Mouse (Mus musculus) adrenal gland, adult 18-20 months (tissue): ENCODE results near the gene Tnfsf15. TPM values are rescaled to one million over a fixed set of nuclear protein-coding genes. Genes with fewer than 3 reads are reported as not detected.
A peak's percentile ranks its signal among the peaks of the same experiment; 100 is the strongest.

ENCODE experiments used
- DNase-seq, 2 experiments: peaks; one replicate each; pipeline ENCODE4 v3.0.0; 2021 to 2022; ENCODE audit warnings: low spot score in 2 of 2
- total RNA-seq, 2 experiments: library from RNA; stranded (reverse); gene quantifications; 1 replicate in 1 of 2; 2 replicates in 1 of 2; pipeline ENCODE4 v1.2.3; 2021

Tnfsf15 gene
- total RNA-seq, 2 experiments from 2014 or later: 0.33 to 0.48 TPM

DNA sequence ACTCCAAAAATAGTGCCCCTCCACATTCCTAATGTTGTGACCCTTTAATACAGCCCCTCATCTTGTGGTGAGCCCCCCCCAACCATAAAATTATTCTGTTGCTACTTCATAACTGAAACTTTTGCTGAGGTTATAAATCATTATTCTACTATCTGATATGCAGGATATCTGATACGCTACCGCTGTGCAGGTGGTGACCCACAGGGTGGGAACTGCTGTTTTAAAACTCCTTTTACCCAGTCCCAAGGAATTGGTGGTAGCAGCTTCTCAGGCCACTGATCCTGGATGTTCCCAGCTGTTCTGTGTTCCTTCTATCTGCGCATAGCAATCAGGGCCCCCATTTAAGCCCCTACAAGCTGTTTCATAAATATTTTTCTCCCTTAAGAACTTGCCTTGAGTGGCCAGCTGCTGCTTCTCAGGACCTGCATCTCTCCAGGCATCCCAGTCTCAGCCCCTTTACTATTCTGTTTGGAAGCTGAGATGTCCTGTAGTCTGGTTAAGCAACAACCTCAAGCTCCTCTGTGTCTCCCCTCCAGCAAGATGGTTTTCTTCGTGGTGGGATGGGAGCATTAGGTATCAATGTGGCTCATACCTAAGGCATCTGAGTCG lies 2.0 kb downstream of the Tnfsf15 start:
- DNase-seq: no peak

DNA sequence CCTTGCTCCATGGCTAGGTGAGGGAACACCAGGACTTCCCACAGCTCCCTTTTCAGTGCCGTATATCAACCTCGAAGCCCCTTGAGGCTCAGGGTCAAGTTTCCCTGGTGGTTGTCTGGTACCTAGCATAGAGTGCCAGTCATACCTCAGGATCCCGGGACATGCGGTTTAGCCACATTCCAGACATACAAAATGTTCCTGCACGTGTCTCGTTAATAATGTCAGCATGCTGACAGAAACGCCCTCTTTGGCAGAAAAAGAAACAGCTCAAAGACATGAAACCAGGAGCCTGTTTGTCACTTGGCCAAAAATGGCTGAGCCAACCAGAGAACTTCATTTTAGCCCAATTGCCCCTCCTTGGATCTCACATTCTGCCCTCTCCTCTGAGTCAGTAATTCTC lies 2.8 kb downstream of the Tnfsf15 start:
- no peak for DNase-seq

DNA sequence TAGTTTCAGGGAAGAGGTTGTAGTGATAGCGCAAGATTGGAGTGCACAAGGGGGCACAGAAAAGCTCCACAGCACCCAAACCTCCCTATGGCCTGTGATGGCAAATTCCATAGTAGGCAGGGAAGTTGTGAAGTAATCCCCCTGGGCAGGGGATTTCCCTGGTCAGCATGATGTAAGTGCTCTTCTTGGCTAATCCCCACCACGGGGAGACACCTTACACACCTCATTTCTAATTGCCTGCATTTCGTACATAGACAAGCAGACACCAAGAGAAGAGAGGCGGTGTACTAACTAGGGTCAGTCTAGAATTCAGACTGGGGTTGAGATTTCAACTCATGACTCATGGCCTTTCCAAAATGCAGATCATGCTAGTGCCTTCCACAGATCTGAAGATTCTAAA lies 4.2 kb downstream of the Tnfsf15 start:
- no peak for DNase-seq

DNA sequence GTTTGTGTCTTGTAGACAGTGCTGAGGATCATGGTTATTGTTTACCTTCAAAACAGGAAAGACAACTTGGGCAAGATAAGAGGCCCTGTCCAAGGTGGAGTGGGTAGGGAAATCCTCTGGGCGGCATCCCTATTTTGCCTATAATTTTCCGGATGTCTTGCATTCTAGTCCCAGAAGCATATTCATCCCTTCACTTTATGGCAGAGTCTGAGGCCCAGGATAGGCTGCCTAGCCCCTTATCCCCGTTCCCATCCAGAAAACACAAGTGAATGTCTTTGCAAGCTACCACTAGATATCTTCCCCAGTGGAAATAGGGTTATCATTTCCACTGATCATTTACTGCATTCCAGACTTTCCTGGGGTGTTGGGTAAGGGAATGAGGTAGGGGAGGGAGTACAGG lies 4.9 kb downstream of the Tnfsf15 start:
- no peak for DNase-seq

DNA sequence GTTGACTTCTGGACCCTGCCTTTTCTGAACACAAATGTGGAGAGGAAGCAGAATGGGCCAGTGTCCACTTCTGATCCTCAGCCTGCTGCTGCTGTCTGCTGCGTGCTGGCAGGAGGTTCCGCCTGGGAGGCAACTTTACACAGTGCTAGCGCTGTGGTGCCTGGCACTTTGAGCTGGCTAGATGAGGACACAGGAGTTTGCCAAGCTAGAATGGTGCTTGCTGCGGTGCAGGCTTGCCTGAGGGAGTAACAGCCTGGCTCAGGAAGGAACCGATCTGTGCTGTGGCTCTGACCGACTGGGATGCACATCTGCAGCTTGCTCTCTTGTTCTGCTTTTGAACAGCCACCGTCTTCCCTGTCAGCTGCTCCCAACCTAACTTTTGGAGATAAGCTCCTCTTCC lies 5.4 kb downstream of the Tnfsf15 start:
- no peak for DNase-seq

DNA sequence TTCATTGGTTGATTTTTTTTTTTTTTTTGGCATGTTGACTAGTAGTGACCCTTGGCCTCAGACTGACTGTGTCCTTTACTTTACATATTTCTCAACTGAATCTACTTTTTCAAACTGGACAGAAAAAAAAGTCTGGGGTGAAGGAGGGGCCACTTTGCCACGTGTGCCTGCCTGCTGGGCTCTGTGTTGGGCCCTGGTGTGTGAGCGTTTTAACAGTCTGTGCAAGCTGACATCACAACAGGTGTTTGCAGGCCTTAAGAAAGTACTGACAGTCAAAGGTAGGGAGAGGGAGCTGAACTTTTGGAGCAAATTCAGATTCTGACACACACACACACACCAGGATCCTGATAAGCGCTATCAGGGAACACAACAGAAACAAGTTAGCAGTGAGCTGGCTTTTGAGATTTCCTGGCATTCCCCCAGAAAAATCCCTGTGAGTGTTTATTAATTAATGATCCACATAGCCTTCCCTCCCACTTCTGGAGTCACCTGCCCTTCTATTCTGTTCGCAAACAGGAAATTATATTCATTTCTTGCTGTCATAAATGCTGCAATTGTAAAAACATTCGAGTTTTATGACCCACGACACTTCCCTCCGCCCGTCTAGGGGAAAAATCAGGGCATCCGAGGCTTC lies 6.4 kb downstream of the Tnfsf15 start:
- no peak for DNase-seq

DNA sequence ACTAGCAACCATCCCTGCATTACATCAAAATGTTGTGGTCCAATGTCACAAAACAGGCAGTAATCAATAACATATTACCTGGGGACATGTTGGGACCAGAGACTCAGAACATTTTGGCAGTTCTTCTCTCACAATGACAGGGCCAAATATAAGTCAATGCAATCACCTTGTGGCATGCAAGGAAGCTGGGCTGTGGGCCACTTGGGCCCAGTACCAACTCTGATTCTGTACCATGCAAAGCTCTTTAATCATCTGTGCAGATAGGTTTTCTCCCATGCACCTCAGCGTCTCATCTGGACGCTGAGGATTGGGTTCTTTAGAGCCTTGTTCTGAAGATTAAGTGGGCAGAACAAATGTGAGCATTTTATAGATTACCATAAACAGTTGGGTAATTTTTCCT lies 13.6 kb downstream of the Tnfsf15 start:
- no peak for DNase-seq

DNA sequence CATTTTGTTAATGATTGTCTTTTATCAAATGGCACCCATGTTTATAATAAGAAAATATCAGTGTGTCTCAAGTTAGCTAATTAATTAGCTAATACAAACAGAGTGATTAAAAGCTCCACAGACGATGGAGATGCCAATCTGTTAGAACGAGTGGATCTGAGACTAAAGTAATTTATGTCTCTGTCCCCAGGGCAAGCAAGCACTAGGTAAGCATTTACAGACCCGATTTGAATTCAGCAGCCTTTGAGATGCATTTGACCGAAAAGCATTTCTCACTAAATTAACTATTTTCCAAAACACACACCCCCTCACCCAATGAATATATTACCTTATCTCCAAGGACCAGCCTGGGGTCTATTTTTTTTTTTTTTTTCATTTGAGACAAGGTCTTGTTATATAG lies 18.2 kb downstream of the Tnfsf15 start:
- no peak for DNase-seq

DNA sequence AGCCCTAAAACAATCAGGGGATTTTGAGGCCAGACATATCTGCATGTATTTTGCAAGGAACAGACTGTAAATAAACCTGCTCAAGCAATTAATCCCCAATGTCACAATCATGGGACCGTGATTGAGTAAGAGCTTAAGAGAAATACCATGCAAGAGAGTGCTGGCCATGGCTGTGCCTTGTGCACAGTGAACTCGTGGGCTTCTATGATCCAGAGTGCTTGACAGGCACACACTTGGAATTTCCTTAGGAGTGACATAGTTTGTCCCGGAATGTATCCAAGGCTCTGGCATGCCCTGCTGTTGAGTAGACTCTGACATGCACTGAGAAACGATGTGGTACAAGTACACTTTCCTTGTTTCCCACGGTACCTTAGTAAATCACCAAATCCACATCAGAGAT lies 18.9 kb downstream of the Tnfsf15 start:
- DNase-seq: peak in 1 of 2 experiments; percentile 29

DNA sequence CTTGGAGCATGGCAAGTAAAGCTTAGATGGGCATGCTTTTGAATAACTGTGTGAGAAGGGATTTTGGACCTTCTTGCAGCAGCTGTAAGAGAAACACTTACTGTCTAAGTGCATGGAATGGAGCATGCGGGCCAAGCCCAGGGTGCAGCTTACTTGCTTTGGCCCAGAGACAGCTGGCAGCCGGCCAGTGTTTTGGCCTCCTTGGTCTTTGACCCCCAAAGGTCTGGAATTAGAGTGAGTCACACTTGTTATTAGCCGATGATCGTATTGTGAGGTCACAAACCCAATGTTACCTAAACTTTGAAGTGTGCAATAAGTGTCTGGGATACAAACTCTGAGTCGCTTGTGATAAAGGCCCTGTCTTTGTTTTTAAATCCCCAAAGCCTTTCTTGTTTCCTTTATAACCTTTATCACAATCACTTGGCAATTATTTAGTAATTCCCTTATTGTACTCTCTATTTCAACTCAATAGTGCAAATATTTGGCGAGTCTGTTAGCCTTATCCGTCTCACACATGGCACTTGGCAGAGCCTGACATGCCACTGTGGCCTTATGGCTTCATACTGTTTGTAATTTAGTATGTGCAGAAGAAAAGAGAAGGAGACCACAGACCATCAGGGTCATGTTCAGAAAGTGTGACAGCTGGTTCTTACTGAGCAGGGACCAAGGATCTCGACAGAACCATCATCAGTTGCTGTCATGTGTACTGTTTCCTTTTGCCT lies 26.8 kb downstream of the Tnfsf15 start:
- peak; percentile 70 to 90 for DNase-seq

DNA sequence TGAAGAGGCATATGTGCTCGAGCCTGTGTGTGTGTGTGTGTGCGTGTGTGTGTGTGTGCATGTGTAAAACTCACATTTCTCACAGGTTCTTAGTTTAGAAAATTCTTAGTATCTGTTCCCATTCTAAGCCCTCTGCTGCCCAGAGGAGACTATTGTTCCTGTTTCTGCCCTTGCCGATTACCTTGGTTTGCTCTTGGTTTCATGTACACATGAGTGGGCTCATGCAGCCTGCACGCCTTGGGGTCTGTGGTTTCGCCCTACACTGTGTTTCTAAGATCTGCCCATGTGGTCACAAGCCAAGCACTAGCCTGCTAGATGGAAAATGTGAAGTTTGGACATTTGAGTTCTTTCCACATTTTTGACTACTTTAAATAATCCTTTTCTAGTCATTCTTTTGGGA lies 33.0 kb downstream of the Tnfsf15 start:
- no peak for DNase-seq

DNA sequence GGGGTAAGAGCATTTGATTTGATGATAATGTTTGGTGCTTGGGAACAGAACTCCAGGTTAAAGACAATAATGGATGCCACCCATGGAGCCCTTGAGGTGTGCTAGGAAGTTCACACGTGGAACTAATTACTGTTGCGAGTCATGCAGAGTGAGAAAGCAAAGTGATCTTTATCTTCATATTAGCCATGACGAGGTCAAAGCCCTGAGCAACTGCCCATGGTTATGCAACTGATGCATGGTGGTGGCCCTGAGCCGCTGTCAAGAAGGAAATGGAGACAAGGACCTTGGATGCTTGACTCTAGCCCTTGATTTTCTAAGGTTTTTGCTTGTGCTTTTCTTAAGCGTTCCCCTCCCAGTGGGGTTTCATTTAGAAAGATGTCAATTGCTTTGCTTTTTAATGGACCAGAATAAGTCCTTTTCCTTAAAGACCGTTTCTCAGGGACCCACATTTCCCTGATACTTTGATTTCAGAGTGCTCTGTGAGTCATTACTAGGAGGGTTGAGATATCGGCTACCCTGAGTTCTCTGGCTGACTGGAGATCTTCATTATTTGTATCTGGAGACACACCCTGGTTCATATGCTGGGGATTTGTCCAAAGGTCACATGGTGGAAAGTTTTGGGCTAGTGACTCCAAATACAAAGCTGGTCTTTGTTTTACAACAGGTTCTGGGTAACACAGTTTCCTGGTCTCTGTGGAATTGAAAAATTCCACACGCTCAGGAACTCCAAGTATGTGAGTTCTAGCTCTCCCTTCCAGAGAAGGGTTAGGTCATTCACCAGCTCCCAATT lies 34.3 kb downstream of the Tnfsf15 start:
- peak in 1 of 2 experiments; percentile 21 for DNase-seq

DNA sequence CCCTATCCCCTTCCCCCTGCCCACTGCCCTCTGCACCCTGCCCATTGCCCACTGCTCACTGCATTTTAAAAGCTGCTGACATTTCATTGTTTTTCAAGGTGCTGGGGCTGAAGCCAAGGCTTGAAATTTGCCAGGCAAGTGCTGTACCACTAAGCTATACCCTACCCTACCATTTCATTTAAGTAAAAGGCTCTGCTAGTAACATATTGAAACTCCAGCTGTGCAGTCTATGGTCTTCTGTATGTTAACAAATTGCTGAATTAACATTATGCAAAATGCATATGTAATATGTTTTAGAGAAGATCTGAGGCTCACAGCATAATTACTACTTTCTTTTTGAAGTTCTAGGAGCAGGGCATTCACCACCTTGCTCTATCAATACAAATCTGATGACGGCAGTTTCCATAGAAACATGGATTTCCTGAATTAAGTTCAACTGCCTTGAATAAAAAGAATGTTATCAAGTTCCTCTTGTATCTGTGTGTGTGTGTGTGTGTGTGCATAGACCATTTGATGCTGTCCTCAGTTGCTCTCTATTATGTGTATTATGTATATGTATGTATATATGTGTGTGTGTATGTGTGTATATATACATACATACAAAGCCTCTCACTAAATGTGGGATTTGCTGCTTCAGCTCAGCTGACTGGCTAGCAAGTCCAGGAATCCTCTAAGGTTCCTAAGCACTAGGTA lies 38.5 kb downstream of the Tnfsf15 start:
- no peak for DNase-seq

DNA sequence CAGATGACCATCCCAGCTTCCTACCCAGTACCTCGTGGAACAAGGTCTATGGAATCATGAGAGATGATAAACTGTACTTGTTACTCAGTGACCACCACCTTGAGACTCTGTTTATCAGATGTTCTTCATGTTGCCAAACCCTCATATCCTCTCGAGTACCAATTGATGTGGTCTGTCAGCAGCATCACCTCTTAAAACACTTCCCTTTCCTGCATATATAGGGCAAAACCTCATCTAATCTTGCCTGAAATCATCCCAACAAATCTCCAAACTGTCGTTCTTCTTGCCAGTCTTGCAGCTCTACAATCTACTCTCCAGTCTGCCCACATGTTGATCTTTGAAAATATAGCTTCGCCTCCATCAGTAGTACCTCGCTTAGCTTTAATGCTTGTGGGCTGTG lies 40.7 kb downstream of the Tnfsf15 start:
- no peak for DNase-seq

DNA sequence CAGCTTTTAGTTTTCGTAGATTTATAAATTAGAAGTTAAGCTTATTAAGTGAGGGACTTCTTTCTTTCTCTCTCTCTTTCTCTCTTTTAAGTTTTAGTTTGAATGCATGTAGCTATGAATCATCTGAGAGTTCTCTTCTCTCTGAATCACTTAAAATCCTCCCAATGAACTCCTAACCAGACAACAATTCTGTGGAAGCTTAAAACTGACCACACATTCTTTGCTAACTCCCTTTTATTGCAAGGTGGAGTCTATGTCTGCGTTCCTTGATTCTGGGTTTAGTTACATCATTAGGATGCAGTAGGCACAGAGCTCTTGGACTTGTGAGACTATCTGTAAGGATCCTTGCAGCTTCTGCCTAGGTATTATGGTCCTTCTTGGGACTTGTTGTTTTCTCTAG lies 41.2 kb downstream of the Tnfsf15 start:
- no peak for DNase-seq

DNA sequence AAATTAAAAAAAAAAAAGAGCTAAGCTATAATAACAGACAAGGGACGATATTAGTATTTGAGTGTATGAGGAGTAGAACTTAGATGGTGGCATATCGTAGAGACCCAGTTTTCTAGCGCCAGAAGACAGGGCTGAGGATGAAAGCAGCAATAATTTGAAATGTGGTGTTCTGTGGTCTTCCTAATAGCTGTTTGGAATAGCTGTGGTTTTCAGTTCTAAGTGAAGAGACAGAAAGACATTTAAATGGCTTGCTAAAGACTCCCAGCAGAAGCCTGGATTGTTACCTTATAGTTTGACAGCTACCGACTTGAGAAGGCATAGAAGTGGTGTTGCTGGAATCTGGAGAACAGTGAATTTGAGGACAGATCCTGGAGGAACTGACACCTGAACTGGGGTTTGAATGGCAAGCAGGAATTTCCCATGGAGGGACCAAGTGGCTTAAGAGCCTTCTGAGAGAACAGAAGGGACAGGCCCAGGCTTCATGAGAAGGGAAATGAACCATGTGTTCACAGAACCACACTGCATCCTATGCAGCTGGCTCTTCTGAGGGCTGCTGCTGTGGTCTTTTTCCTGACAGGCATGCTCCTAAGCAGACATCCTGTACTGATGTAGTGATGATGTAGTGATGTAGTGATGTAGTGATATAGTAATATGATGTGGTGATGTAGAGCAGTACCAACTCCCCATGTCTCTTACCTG lies 42.8 kb downstream of the Tnfsf15 start:
- no peak for DNase-seq

DNA sequence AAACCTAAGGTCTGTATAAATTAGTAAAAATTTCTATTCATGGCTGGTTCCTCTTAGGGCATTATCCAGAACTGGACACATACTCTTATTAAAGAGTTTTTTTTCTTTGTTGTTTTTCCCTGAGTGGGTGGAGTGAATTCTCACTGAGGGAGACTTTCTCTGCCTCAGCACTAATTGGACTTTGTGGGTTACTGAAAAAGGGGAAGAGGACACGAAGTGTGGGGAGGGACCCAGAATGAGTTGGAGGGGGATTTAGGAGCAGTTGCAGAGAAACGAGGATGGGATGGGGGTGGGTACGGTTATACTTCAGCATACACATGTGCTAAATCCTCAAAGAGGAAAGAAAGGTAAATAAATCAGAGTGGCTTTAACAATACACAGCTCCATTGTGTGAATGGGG lies 45.2 kb downstream of the Tnfsf15 start:
- no peak for DNase-seq

DNA sequence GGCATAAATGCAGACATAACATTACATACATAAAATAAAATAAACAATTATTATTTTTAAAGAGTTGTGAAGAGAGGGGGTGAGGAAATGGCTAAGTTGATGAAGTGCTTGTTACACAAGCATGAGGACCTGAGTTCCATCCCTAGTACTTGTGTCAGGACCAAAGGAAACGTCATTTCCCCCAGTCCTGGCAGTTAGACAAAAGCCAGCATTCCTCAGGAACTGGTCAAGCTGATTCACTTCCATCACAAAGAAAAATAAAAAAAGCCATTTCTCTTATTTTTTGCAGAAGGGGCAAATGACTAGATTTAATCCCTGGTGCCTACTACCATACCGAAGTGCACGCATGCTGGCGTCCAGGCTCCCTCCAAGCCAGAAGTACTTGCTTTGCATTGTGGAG lies 48.0 kb downstream of the Tnfsf15 start:
- no peak for DNase-seq

DNA sequence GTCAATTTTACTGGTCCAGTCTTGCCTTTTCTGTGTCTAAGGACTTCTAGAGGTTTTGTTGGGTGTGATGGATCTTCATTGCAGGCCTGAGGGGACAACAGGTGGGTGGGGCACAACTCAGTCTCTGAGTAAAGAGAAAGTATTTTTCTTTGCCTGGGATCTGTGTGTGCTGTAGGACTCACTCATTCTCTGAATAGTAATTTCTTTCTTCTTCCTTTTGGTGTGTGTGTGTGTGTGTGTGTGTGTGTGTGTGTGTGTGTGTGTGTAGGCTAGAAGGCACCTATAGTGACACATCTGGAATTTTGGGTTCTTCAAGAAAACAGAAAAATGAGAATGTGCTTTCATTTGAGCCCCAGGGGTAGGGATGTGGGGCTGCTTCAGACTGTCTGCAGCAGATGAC lies 52.6 kb downstream of the Tnfsf15 start:
- no peak for DNase-seq

DNA sequence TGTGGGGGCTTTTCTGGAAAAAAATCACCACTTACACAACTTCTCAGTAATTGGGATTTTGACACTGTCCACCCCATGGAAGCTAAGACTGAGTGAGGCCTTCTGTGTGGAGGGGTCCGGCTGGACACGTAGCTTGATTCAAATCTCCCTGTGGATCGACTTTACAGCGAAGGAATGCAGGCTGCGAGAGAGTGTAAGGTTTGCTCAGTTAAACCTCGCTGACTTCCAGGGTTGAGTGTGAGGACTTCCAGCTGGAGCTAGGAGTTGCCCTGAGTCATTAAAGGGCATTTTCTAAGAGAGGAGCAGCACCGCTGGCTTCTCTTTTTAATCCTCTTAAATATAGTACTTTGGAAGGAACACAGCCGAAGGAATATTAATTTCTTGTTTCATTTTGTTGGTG lies 57.5 kb downstream of the Tnfsf15 start:
- no peak for DNase-seq

DNA sequence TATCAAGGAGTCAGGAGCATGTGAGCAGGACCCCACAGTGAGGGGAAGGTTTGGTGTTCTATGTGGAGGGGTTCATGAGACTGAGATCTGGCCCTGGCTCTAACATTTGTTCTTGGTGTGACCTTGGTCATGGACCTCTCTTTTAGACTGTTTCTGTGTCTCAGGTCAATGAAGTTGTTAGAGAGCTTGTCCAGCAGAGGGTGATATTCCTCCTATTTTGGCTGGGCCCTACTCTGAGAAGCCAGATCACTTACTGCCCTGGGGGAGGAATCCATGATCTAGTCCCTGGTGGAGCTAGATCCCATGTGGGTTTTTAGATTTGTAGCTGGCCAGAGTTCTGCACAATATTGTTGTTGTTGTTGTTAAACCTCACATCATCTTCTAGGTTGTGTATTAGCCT lies 58.8 kb downstream of the Tnfsf15 start:
- peak in 1 of 2 experiments; percentile 41 for DNase-seq
